Mouse (Mus musculus) liver, postnatal 0 days (tissue): Measurements from ENCODE around the gene Pdzd8.

Experiments
- CTCF ChIP-seq: sonication (generic); IDR thresholded peaks from 2 replicates; pipeline ENCODE4 v1.5.1; 2016; ENCODE audit warnings: antibody characterized with exemption, low read depth
- EP300 ChIP-seq: IDR thresholded peaks from 2 replicates; pipeline ENCODE4 v1.6.1; 2016; ENCODE audit warnings: antibody characterized with exemption, low read depth, mild to moderate bottlenecking

GRCm38 (mm10) chr19:59280841-59281240 is 64.7 kb downstream of the Pdzd8 start:
- TF ChIP-seq EP300 (no peak), CTCF (no peak)
